Mouse (Mus musculus): Measurements from ENCODE around the gene Cyp27b1. TPM values are rescaled to one million over a fixed set of nuclear protein-coding genes. Genes with fewer than 3 reads are reported as not detected.
A peak's percentile ranks its signal among the peaks of the same experiment; 100 is the strongest.
"Not testable (repeated sequence)": the region's sequence is repeated elsewhere in the genome, so short reads cannot be mapped to it uniquely, and the experiment has no call there.

Cyp27b1 gene
- total RNA-seq, 2 experiments from 2014 or later: 1.0 to 1.1 TPM

- H3K4me3 ChIP-seq: no peak overlapping the region
These were observed 18.5 kb downstream of the Cyp27b1 start for GRCm38 (mm10) chr10:127066519-127067018.

GRCm38 (mm10) chr10:127068360-127069038, 20.4 kb downstream of the Cyp27b1 start:
- DNase-seq (ENCODE audit: low spot score in 2 of 2): no peak
- Histone ChIP-seq H3K27ac (peak overlapping the region; percentile 94; the same call in 1 of the 2 replicates), H3K4me3 (peak overlapping the region; percentile 89; the same call in 1 of the 2 replicates)
- TF ChIP-seq CTCF (conservative IDR thresholded peaks at IDR 0.05): no peak

More at GRCm38 (mm10) chr10:127066519-127067018, 18.5 kb downstream of the Cyp27b1 start:
- no peak for DNase-seq (ENCODE audit: low spot score in 2 of 2)
- no peak overlapping the region for H3K27ac ChIP-seq
- no peak for TF ChIP-seq CTCF (conservative IDR thresholded peaks at IDR 0.05)

GRCm38 (mm10) chr10:127069281-127070189, 21.5 kb downstream of the Cyp27b1 start:
- peak overlapping the region; percentile 94 for H3K27ac ChIP-seq
- DNase-seq (ENCODE audit: low spot score in 2 of 2): peak in 1 of 2 experiments; percentile 40
- no peak for TF ChIP-seq CTCF (conservative IDR thresholded peaks at IDR 0.05)
- peak overlapping the region; percentile 89 for H3K4me3 ChIP-seq

GRCm38 (mm10) chr10:127070190-127071121, 22.4 kb downstream of the Cyp27b1 start, which contains the start of gene Tspan31:
TSS of gene Tspan31 (minus strand) at chr10:127070264.
- DNase-seq (ENCODE audit: low spot score in 2 of 2): peak; percentile 90 to 97
- peak within 1 kb of the TSS; percentile 94 for H3K27ac ChIP-seq
- H3K4me3 ChIP-seq: peak within 1 kb of the TSS; percentile 89
- no peak for TF ChIP-seq CTCF (conservative IDR thresholded peaks at IDR 0.05)

GRCm38 (mm10) chr10:127071203-127071602, 23.2 kb downstream of the Cyp27b1 start:
- DNase-seq (ENCODE audit: low spot score in 2 of 2): no peak
- no peak for TF ChIP-seq CTCF (conservative IDR thresholded peaks at IDR 0.05)
- peak overlapping the region; percentile 89 for H3K4me3 ChIP-seq
- peak overlapping the region; percentile 94 for H3K27ac ChIP-seq

GRCm38 (mm10) chr10:127072270-127072669, 24.2 kb downstream of the Cyp27b1 start:
- not testable (repeated sequence) for H3K4me3 ChIP-seq; DNase-seq (ENCODE audit: low spot score in 2 of 2); H3K27ac ChIP-seq
- TF ChIP-seq CTCF (conservative IDR thresholded peaks at IDR 0.05): peak; percentile 66

- not testable (repeated sequence) for H3K4me3 ChIP-seq; DNase-seq (ENCODE audit: low spot score in 2 of 2); H3K27ac ChIP-seq
These were observed 24.9 kb downstream of the Cyp27b1 start for GRCm38 (mm10) chr10:127072969-127073368.

- no peak overlapping the region for H3K27ac ChIP-seq
- H3K4me3 ChIP-seq: no peak overlapping the region
- DNase-seq (ENCODE audit: low spot score in 2 of 2): no peak
- TF ChIP-seq CTCF (conservative IDR thresholded peaks at IDR 0.05): no peak
These were observed 25.9 kb downstream of the Cyp27b1 start for GRCm38 (mm10) chr10:127073981-127074380.

GRCm38 (mm10) chr10:127075080-127075479, 27.0 kb downstream of the Cyp27b1 start, which contains the start of gene Agap2:
TSS of gene Agap2 (plus strand) at chr10:127075284.
- no peak within 1 kb of the TSS for H3K4me3 ChIP-seq
- peak; percentile 16; the same call in 1 of the 2 replicates for TF ChIP-seq CTCF (conservative IDR thresholded peaks at IDR 0.05)
- peak within 1 kb of the TSS; percentile 98 for H3K27ac ChIP-seq
- DNase-seq (ENCODE audit: low spot score in 2 of 2): no peak

GRCm38 (mm10) chr10:127075651-127076050, 27.6 kb downstream of the Cyp27b1 start:
- TF ChIP-seq CTCF (conservative IDR thresholded peaks at IDR 0.05): no peak
- DNase-seq (ENCODE audit: low spot score in 2 of 2): no peak

GRCm38 (mm10) chr10:127076082-127076481, 28.0 kb downstream of the Cyp27b1 start:
- no peak for TF ChIP-seq CTCF (conservative IDR thresholded peaks at IDR 0.05)
- DNase-seq (ENCODE audit: low spot score in 2 of 2): no peak
- Histone ChIP-seq H3K4me3 (no peak overlapping the region), H3K27ac (peak overlapping the region; percentile 98)

More at GRCm38 (mm10) chr10:127075651-127076050, 27.6 kb downstream of the Cyp27b1 start:
- no peak overlapping the region for H3K4me3 ChIP-seq
- peak overlapping the region; percentile 98; the same call in 1 of the 2 replicates for H3K27ac ChIP-seq

- no peak for DNase-seq (ENCODE audit: low spot score in 2 of 2)
- no peak for TF ChIP-seq CTCF (conservative IDR thresholded peaks at IDR 0.05)
- H3K27ac ChIP-seq: peak overlapping the region; percentile 98
- H3K4me3 ChIP-seq: peak overlapping the region; percentile 81
These were observed 29.5 kb downstream of the Cyp27b1 start for GRCm38 (mm10) chr10:127077515-127077914.
